Mouse (Mus musculus) lung, adult 2 months (tissue): ENCODE results near the gene Kalrn. TPM values are rescaled to one million over a fixed set of nuclear protein-coding genes. Genes with fewer than 3 reads are reported as not detected.

Experiments
- DNase-seq: peaks from one replicate; pipeline ENCODE4 v3.0.0; 2022
- H3K4me1 ChIP-seq: fragments of 200-500 bp; 2 replicates; pipeline ENCODE4 v1.6.1; 2011; ENCODE audit warnings: low read length; ENCODE audit not compliant: control insufficient read depth, insufficient read depth
- H3K4me3 ChIP-seq: fragments of 200-500 bp; replicated peaks from 2 replicates; pipeline ENCODE3; 2011; ENCODE audit warnings: low read depth, mild to moderate bottlenecking, control low read depth, low read length; ENCODE audit errors: extremely low read depth
- CTCF ChIP-seq: fragments of 200-500 bp; IDR thresholded peaks from 2 replicates; pipeline ENCODE4 v1.5.1; 2011; ENCODE audit warnings: mild to moderate bottlenecking, low read length, control low read depth; ENCODE audit not compliant: insufficient read depth
- POLR2A ChIP-seq: fragments of 200-500 bp; IDR thresholded peaks from 2 replicates; pipeline ENCODE4 v1.6.1; 2011; ENCODE audit warnings: low read depth, mild to moderate bottlenecking, control low read depth, low read length, borderline replicate concordance; ENCODE audit errors: extremely low read depth
- WGBS: fragments of 180-500 bp; shearing (Covaris S2); methylation state at CpG from one replicate; pipeline ENCODE4 v1.1.7; 2018; 5-methylcytosine and 5-hydroxymethylcytosine counted together
- polyA plus RNA-seq: library from polyadenylated mRNA; depleted of rRNA; stranded (reverse); fragments of >200 nt; gene quantifications from 2 replicates; pipeline ENCODE4 v1.2.3, GENCODE M21; 2012

Kalrn gene
- polyA plus RNA-seq, 1 experiment, result 11.8 TPM

GRCm38 (mm10) chr16:33989106-33989505, 584.2 kb downstream of the Kalrn start:
- TF ChIP-seq POLR2A (no peak), CTCF (no peak)
- WGBS, result 91% methylated on average over 1 of the region's 1 CpGs
- no peak overlapping the region for H3K4me3 ChIP-seq
- H3K4me1 ChIP-seq, result no peaks in the 10 kb centered on the region
- no peak for DNase-seq

- WGBS, result 56% methylated on average over 17 of the region's 17 CpGs
- Histone ChIP-seq H3K4me3 (no peak overlapping the region), H3K4me1 (no peaks in the 10 kb centered on the region)
- TF ChIP-seq CTCF (peak; percentile 94), POLR2A (no peak)
- DNase-seq, result peak; percentile 48
Measured at GRCm38 (mm10) chr16:33988358-33989012, 584.8 kb downstream of the Kalrn start.

- no peaks in the 10 kb centered on the region for H3K4me1 ChIP-seq
- H3K4me3 ChIP-seq, result no peak overlapping the region
- TF ChIP-seq CTCF, result no peak
- no peak for TF ChIP-seq POLR2A
- DNase-seq, result no peak
- WGBS, result 90% methylated on average over 7 of the region's 7 CpGs
Measured at GRCm38 (mm10) chr16:33986993-33987392, 586.3 kb downstream of the Kalrn start.

- WGBS, result 77% methylated on average over 6 of the region's 6 CpGs
- Histone ChIP-seq H3K4me1 (no peaks in the 10 kb centered on the region), H3K4me3 (no peak overlapping the region)
- TF ChIP-seq POLR2A, result no peak
- no peak for TF ChIP-seq CTCF
- DNase-seq, result no peak
Measured at GRCm38 (mm10) chr16:33985372-33985771, 588.0 kb downstream of the Kalrn start.

- 94% methylated on average over 6 of the region's 6 CpGs for WGBS
- Histone ChIP-seq H3K4me1 (no peaks in the 10 kb centered on the region), H3K4me3 (no peak overlapping the region)
- DNase-seq, result no peak
- no peak for TF ChIP-seq POLR2A
- TF ChIP-seq CTCF, result no peak
Measured at GRCm38 (mm10) chr16:33983712-33984111, 589.6 kb downstream of the Kalrn start.

GRCm38 (mm10) chr16:33979855-33980254, 593.5 kb downstream of the Kalrn start:
- Histone ChIP-seq H3K4me3 (no peak overlapping the region), H3K4me1 (no peaks in the 10 kb centered on the region)
- no peak for DNase-seq
- no peak for TF ChIP-seq CTCF
- TF ChIP-seq POLR2A, result no peak
- WGBS, result 77% methylated on average over 2 of the region's 2 CpGs

GRCm38 (mm10) chr16:33967283-33967640, 606.1 kb downstream of the Kalrn start:
- H3K4me1 ChIP-seq, result no peaks in the 10 kb centered on the region
- 21% methylated on average over 2 of the region's 2 CpGs for WGBS
- DNase-seq, result no peak
- TF ChIP-seq CTCF, result no peak
- no peak for TF ChIP-seq POLR2A
- peak overlapping the region; percentile 68 for H3K4me3 ChIP-seq

GRCm38 (mm10) chr16:33966538-33967282, 606.6 kb downstream of the Kalrn start, which contains the start of gene Umps:
Gene Umps, minus strand, starts transcription at chr16:33967038.
- under 1% methylated on average over 44 of the region's 44 CpGs for WGBS
- Histone ChIP-seq H3K4me3 (peak within 1 kb of the TSS; percentile 68), H3K4me1 (no peaks in the 10 kb centered on the region)
- DNase-seq, result peak; percentile 87
- TF ChIP-seq POLR2A (peak; percentile 45; the same call in 1 of the 2 replicates), CTCF (no peak)

GRCm38 (mm10) chr16:33965878-33966537, 607.3 kb downstream of the Kalrn start:
- no peak for TF ChIP-seq POLR2A
- TF ChIP-seq CTCF, result no peak
- DNase-seq, result no peak
- Histone ChIP-seq H3K4me3 (peak overlapping the region; percentile 68), H3K4me1 (no peaks in the 10 kb centered on the region)
- 8% methylated on average over 15 of the region's 15 CpGs for WGBS
